ENCODE assay signal across 14 mouse cellular contexts in the genomic region with DNA sequence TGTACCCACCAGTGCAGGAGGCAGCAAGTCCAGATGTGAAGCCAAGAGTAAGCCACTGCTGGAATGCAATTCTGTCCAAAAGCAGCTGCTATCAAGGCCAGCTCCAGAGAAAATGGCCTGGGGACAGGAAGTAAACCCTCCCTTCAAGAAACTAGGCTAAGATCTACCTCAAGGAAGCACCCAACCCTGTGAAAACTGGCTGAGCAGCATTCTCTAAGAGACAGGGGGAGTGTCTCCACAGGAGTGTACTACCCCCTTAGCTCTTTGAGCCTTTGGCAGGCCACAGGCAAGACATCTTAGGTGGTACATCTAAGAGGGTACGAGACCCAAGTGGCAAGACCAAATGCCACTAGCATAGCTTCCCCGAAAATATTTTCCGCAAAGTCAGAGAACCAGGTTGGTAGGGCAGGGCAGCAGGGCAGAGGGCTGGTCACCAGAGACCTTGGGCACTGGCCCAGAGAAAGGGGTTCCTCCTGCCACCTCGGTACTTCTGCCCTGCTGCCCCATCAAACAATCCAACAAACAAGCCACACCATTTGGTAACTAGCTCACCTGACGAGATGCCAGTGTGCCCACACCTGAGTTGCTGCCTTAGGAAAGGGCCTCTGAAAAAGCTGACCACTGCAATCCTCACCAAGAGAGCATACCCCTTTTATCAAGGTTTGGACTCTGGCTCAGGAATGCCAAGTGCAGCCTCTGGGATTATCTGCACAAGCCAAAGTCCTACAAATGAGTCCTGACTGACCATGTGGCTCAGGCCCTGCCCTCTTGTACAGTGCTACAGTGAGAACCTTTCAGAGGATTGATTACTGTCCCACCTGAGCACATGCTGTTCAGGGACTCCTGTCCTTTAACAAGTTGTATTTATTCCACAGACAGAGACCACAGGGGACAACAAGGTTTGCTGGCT. TPM values are rescaled to one million over a fixed set of nuclear protein-coding genes. Genes with fewer than 3 reads are reported as not detected.
DNase-seq lines count a peak whose midpoint lies in the region; ATAC-seq lines count a peak whose summit lies in the region.
"Had no signal": no experiment of that assay in that cellular context is flagged by ENCODE, and none has a peak within 500 bp of the region (broad histone marks: within the 10 kb centered on the region; RNA-seq: fewer than 3 reads in every experiment).

No protein-coding gene starts in this region.

- H3K9ac ChIP-seq in embryonic facial prominence, embryonic 11.5 days (replicated peaks; ENCODE audit: low read length) = no peak overlapping the region
- H3K9ac ChIP-seq in limb, embryonic 15.5 days = no peak overlapping the region
- H3K9ac ChIP-seq in hindbrain, embryonic 13.5 days = no peak overlapping the region
- H3K9ac ChIP-seq: limb, embryonic 12.5 days had no signal

- 84% methylated on average over 5 of the region's 5 CpGs for WGBS in embryonic facial prominence, embryonic 11.5 days
- 89% methylated on average over 5 of the region's 5 CpGs for WGBS in embryonic facial prominence, embryonic 10.5 days
- WGBS in limb, embryonic 15.5 days = 87% methylated on average over 5 of the region's 5 CpGs
- WGBS in hindbrain, embryonic 13.5 days = 94% methylated on average over 5 of the region's 5 CpGs

- H3K4me2 ChIP-seq in embryonic facial prominence, embryonic 11.5 days (ENCODE audit: low read depth, low read length) = no peak overlapping the region
- H3K4me2 ChIP-seq in limb, embryonic 15.5 days = 0 out of 2 replicates have a peak overlapping the region, but pooled peaks have one; percentile 20
- H3K4me2 ChIP-seq in hindbrain, embryonic 13.5 days = no peak overlapping the region
- H3K4me2 ChIP-seq: limb, embryonic 12.5 days had no signal

- H3K9me3 ChIP-seq in embryonic facial prominence, embryonic 11.5 days (replicated peaks; ENCODE audit: control insufficient read depth, low read length) = no peaks in the 10 kb centered on the region
- H3K9me3 ChIP-seq in embryonic facial prominence, embryonic 10.5 days = no peaks in the 10 kb centered on the region
- H3K9me3 ChIP-seq in limb, embryonic 15.5 days = no peaks in the 10 kb centered on the region
- no peaks in the 10 kb centered on the region for H3K9me3 ChIP-seq in hindbrain, embryonic 13.5 days
- H3K9me3 ChIP-seq: limb, embryonic 12.5 days; midbrain, embryonic 10.5 days had no signal

- no peak for ATAC-seq in embryonic facial prominence, embryonic 11.5 days (replicated peaks; ENCODE audit: insufficient number of reproducible peaks, low FRiP score, low TSS enrichment, low read depth)
- ATAC-seq in limb, embryonic 15.5 days (ENCODE audit: insufficient number of reproducible peaks, low FRiP score, low TSS enrichment, low read depth) = no peak
- no peak for ATAC-seq in hindbrain, embryonic 13.5 days (ENCODE audit: low FRiP score)
- ATAC-seq: forebrain, embryonic 16.5 days had no signal

- no peaks in the 10 kb centered on the region; the same call in 1 of the 2 replicates for H3K36me3 ChIP-seq in embryonic facial prominence, embryonic 11.5 days (replicated peaks; ENCODE audit: control insufficient read depth, insufficient read depth, low read depth, low read length)
- peaks cover 44% of the 10 kb centered on the region for H3K36me3 ChIP-seq in embryonic facial prominence, embryonic 10.5 days (replicated peaks)
- H3K36me3 ChIP-seq in limb, embryonic 15.5 days = no peaks in the 10 kb centered on the region
- peaks cover 3% of the 10 kb centered on the region; the same call in 1 of the 2 replicates for H3K36me3 ChIP-seq in hindbrain, embryonic 13.5 days

- H3K4me1 ChIP-seq in embryonic facial prominence, embryonic 11.5 days (ENCODE audit: control insufficient read depth, insufficient read depth, low read length) = no peaks in the 10 kb centered on the region; the same call in 1 of the 2 replicates
- H3K4me1 ChIP-seq in embryonic facial prominence, embryonic 10.5 days = peaks cover 39% of the 10 kb centered on the region
- H3K4me1 ChIP-seq in limb, embryonic 15.5 days = peaks cover 37% of the 10 kb centered on the region
- peaks cover 33% of the 10 kb centered on the region for H3K4me1 ChIP-seq in hindbrain, embryonic 13.5 days (replicated peaks)

- H3K27me3 ChIP-seq in embryonic facial prominence, embryonic 11.5 days (ENCODE audit: control insufficient read depth, insufficient read depth, low read length) = no peaks in the 10 kb centered on the region
- H3K27me3 ChIP-seq in embryonic facial prominence, embryonic 10.5 days (replicated peaks; ENCODE audit: low read depth, poor library complexity, severe bottlenecking) = no peaks in the 10 kb centered on the region
- H3K27me3 ChIP-seq in limb, embryonic 15.5 days = no peaks in the 10 kb centered on the region
- H3K27me3 ChIP-seq in hindbrain, embryonic 13.5 days = no peaks in the 10 kb centered on the region
- H3K27me3 ChIP-seq: limb, embryonic 12.5 days had no signal

- no peak overlapping the region for H3K4me3 ChIP-seq in embryonic facial prominence, embryonic 11.5 days (ENCODE audit: low read depth, low read length)
- H3K4me3 ChIP-seq in embryonic facial prominence, embryonic 10.5 days = no peak overlapping the region
- no peak overlapping the region for H3K4me3 ChIP-seq in limb, embryonic 15.5 days
- no peak overlapping the region for H3K4me3 ChIP-seq in hindbrain, embryonic 13.5 days
- H3K4me3 ChIP-seq: limb, embryonic 12.5 days; midbrain, embryonic 10.5 days had no signal

- peak; percentile 5 for DNase-seq in embryonic facial prominence, embryonic 11.5 days (ENCODE audit: low spot score)
- DNase-seq in embryonic facial prominence, embryonic 10.5 days (ENCODE audit: low spot score) = no peak
- peak; percentile 21 for DNase-seq in urinary bladder, postnatal 36 days (ENCODE audit: low spot score in 2 of 2)
- DNase-seq in urinary bladder, postnatal 10 days (ENCODE audit: low spot score) = no peak
- no peak for DNase-seq in right cerebral cortex, postnatal 14 days
- DNase-seq in layer of hippocampus, adult 8-10 months (ENCODE audit: low spot score in 2 of 2) = no peak
- DNase-seq: B cell, adult 2 months had no signal

- no peak overlapping the region for H3K27ac ChIP-seq in embryonic facial prominence, embryonic 11.5 days (replicated peaks; ENCODE audit: low read depth, low read length)
- H3K27ac ChIP-seq in embryonic facial prominence, embryonic 10.5 days (replicated peaks) = no peak overlapping the region
- H3K27ac ChIP-seq in limb, embryonic 15.5 days = peak overlapping the region; percentile 17; the same call in 1 of the 2 replicates
- no peak overlapping the region for H3K27ac ChIP-seq in hindbrain, embryonic 13.5 days
- H3K27ac ChIP-seq: limb, embryonic 12.5 days; midbrain, embryonic 10.5 days had no signal

RNA-seq across cellular contexts. Expression of a gene that starts 5.5 kb away (rescaled TPM):
- polyA plus RNA-seq in embryonic facial prominence, embryonic 11.5 days (2014; fragmentation: Nextera tagmentation; extraction: Ambion mirVana) = 17.4 and 20.2 TPM in 2 replicates
- 34.3 and 40.1 TPM in 2 replicates for polyA plus RNA-seq in embryonic facial prominence, embryonic 10.5 days (2016; fragmentation: Nextera tagmentation; extraction: Ambion mirVana)
- polyA plus RNA-seq in limb, embryonic 15.5 days (2015; fragmentation: Nextera tagmentation; extraction: Ambion mirVana) = 24.5 and 29.0 TPM in 2 replicates
- polyA plus RNA-seq in hindbrain, embryonic 13.5 days (2015; fragmentation: Nextera tagmentation; extraction: Ambion mirVana) = 20.4 and 21.6 TPM in 2 replicates
- 10 to 100 TPM; 45.4 to 61.2 (median 53.8) TPM for total RNA-seq in layer of hippocampus, adult 8-10 months (2022)

RNA-seq across cellular contexts. Expression of a gene that starts 27.7 kb away (rescaled TPM):
- 0.15 and 0.49 TPM in 2 replicates for polyA plus RNA-seq in embryonic facial prominence, embryonic 11.5 days (2014; fragmentation: Nextera tagmentation; extraction: Ambion mirVana)
- 0.35 and 0.36 TPM in 2 replicates for polyA plus RNA-seq in embryonic facial prominence, embryonic 10.5 days (2016; fragmentation: Nextera tagmentation; extraction: Ambion mirVana)
- 0.06 and 0.14 TPM in 2 replicates for polyA plus RNA-seq in limb, embryonic 15.5 days (2015; fragmentation: Nextera tagmentation; extraction: Ambion mirVana)
- 0.56 and 0.77 TPM in 2 replicates for polyA plus RNA-seq in hindbrain, embryonic 13.5 days (2015; fragmentation: Nextera tagmentation; extraction: Ambion mirVana)
- 1 to 10 TPM in 1 of 4 experiments, under 1 TPM in 3; 0.77 to 1.2 (median 0.88) TPM for total RNA-seq in layer of hippocampus, adult 8-10 months (2022)
- total RNA-seq: MEL had no signal
- polyA plus RNA-seq: forebrain, embryonic 16.5 days; neural tube, embryonic 11.5 days had no signal

RNA-seq across cellular contexts. Expression of a gene that starts 35.3 kb away (rescaled TPM):
- polyA plus RNA-seq in embryonic facial prominence, embryonic 11.5 days (2014; fragmentation: Nextera tagmentation; extraction: Ambion mirVana) = 0.15 TPM in 1 of 2 replicates, not detected in the other
- 0.88 TPM in 1 of 2 replicates, not detected in the other for polyA plus RNA-seq in embryonic facial prominence, embryonic 10.5 days (2016; fragmentation: Nextera tagmentation; extraction: Ambion mirVana)
- 0.42 TPM in 1 of 2 replicates, not detected in the other for polyA plus RNA-seq in limb, embryonic 15.5 days (2015; fragmentation: Nextera tagmentation; extraction: Ambion mirVana)
- polyA plus RNA-seq in hindbrain, embryonic 13.5 days (2015; fragmentation: Nextera tagmentation; extraction: Ambion mirVana) = 0.09 TPM in 1 of 2 replicates, not detected in the other
- total RNA-seq in layer of hippocampus, adult 8-10 months (2022) = 1 to 10 TPM in 1 of 4 experiments, under 1 TPM in 2, not detected in 1; 0.16 to 2.8 (median 0.28) TPM
- polyA plus RNA-seq: forebrain, embryonic 16.5 days; midbrain, embryonic 10.5 days had no signal

RNA-seq across cellular contexts. Expression of a gene that starts 35.3 kb away (rescaled TPM):
- 40.2 and 41.4 TPM in 2 replicates for polyA plus RNA-seq in embryonic facial prominence, embryonic 11.5 days (2014; fragmentation: Nextera tagmentation; extraction: Ambion mirVana)
- polyA plus RNA-seq in embryonic facial prominence, embryonic 10.5 days (2016; fragmentation: Nextera tagmentation; extraction: Ambion mirVana) = 62.9 and 69.3 TPM in 2 replicates
- 45.7 and 47.8 TPM in 2 replicates for polyA plus RNA-seq in limb, embryonic 15.5 days (2015; fragmentation: Nextera tagmentation; extraction: Ambion mirVana)
- polyA plus RNA-seq in hindbrain, embryonic 13.5 days (2015; fragmentation: Nextera tagmentation; extraction: Ambion mirVana) = 57.1 and 58.9 TPM in 2 replicates
- 100 to 1,000 TPM; 104 to 128 (median 120) TPM for total RNA-seq in layer of hippocampus, adult 8-10 months (2022)

Comparison
In these comparisons a context has a peak if more than half of its experiments do, and no peak if none do; other contexts are left out.
1. DNase-seq: peak in embryonic facial prominence, embryonic 11.5 days (single experiment) and urinary bladder, postnatal 36 days (2 of 2); none in embryonic facial prominence, embryonic 10.5 days (single experiment), urinary bladder, postnatal 10 days (single experiment), right cerebral cortex, postnatal 14 days (single experiment) and layer of hippocampus, adult 8-10 months (0 of 2).